Mouse (Mus musculus) gastrocnemius, postnatal 4 days (tissue): ENCODE results near the gene Ahcyl2. TPM values are rescaled to one million over a fixed set of nuclear protein-coding genes. Genes with fewer than 3 reads are reported as not detected.

Experiments used
- DNase-seq, 2 experiments: peaks; one replicate each; pipeline ENCODE4 v3.0.0; 2021 to 2022; ENCODE audit warnings: low spot score in 2 of 2, mixed read lengths in 2 of 2
- total RNA-seq, 2 experiments: library from RNA; stranded (reverse); gene quantifications; 2 replicates each; pipeline ENCODE4 v1.2.3; 2021

Gene Ahcyl2
- total RNA-seq, 2 experiments from 2014 or later: 15.2 to 18.4 TPM

DNA sequence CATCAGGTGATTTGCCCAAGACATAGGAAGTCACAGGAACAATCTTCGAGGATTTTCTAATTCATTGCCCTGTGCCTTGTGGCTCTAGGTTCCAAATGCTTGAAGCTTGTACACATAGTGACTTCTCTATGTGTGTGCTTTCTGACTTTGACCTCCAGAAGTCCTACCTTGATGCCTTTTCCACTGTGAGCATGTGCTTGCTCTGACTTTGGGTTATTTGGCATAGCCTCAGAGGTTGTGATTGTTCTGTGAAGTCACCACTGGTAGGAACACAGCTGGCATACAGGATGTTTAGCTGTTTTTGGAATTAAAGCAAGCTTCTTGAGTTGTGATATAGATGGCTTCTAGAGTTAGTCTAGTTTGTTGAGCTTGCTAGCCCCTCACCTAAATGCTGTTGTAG, 82.3 kb downstream of the Ahcyl2 start:
- DNase-seq: no peak

- no peak for DNase-seq
These were observed 82.9 kb downstream of the Ahcyl2 start for GRCm38 (mm10) chr6:29850747-29851146.

GRCm38 (mm10) chr6:29851873-29852272, 84.1 kb downstream of the Ahcyl2 start:
- no peak for DNase-seq

DNA sequence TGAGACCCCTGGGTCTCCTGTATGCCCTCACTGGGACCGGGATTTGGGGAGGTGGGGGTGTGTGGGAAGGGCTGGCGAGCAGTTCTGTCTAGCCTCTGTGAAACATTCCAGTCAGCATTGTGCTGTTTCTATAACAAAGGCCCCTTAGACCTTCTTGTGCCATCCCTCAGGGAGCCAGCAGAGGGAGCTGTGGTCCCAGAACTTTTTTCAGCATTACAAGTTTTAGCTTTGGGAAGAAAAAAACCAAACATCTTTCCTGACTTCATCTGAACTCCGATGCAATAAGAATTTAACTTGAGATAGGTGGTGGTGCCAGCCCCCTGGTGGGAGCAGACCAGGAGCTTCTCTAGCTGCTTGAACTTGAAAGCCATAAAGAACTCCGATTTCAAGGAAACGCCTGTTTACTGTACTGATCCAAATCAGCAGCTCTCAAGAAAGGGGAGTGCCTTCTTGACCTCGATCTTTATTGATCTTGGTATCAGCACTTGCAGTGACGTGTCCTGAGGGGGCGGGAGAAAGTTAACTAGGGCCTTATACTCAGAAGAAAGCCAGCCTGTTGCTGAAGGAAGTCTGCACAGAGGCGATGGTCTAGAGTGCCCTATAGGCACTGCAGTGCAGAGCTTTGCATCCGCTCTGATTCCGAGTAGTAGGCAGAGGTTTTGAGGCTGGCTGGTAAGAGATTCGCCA, 85.5 kb downstream of the Ahcyl2 start:
- DNase-seq: peak; percentile 51 to 72

DNA sequence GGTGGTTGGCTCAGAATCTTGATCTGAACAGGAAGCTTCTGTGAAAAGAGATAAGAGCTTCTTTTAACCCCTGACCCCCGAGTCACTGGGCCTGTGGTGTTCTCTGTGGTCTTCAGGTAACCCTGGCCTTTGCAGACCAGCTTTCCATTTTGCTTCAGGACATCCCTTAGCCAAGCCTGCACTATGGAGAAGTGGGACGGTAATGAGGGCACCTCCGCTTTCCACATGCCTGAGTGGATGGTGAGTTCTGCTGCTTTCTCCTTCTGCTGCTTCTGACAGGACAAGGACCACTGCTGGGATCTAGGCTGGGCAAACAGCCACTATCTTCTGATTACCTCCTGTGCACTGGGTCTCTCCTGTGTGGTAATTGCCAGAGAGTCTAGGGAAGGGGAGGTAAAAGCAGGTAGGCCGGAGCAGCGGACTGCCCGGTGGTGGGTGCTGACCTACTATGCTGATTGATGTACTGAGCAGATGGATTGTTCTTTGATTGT, 86.1 kb downstream of the Ahcyl2 start:
- DNase-seq: no peak

- DNase-seq: no peak
These were observed 90.8 kb downstream of the Ahcyl2 start for GRCm38 (mm10) chr6:29858619-29859018.

GRCm38 (mm10) chr6:29859344-29859743, 91.5 kb downstream of the Ahcyl2 start:
- no peak for DNase-seq

DNA sequence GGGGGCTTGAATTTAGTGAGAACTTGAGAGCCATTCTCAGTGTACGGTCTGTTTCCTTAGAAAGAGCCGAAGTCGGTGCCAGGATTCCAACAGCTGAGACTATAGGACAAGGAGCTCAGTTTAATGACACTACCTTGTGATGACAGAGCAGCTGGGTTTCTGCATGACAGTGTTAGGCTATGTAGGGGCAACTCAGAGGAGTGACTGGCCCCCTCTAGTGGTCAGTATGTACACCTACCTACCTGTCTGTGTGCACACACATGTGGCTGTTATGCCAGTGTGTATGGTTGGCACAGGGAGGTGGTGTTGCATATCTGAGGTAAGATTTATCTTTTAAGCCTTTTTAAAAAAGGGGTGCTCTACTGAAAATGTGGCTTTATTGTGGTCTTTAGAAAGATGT, 92.4 kb downstream of the Ahcyl2 start:
- no peak for DNase-seq

- no peak for DNase-seq
These were observed 97.1 kb downstream of the Ahcyl2 start for GRCm38 (mm10) chr6:29864926-29865325.

DNA sequence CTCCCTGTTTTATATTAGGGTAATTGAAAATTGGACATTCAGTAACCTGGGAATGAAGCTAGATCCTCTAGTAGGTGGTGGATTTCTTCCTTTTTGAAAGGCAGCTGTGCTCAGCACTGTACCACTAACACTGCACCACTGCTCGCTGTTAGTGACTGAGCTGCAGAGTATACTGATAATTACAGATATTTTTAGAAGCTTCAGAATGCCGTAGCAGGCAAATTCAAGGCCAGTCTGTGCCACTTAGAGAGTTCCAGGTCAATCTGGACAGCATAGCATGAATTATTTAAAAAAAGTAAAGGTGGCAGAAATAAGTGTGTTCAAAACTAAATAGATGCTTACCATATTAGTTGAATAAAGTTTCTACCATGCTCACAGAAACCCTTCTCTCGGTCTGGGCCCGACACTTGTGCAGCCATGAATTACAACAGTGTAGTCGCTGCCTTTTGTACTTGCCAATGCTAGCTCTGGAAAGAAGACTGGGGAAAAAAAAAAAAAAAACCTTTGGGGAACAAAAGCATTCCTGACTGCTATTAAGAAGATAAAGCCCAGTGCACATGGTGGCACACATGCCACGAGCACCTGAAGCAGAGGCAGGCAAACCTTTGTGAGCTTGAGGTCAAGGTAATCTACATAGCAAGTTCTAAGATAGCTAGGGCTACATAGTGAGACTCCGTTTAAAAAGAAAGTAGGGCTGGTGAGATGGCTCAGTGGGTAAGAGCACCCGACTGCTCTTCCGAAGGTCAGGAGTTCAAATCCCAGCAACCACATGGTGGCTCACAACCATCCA, 99.3 kb downstream of the Ahcyl2 start:
- DNase-seq: no peak

- DNase-seq: no peak
These were observed 100.6 kb downstream of the Ahcyl2 start for GRCm38 (mm10) chr6:29868341-29868895.

DNA sequence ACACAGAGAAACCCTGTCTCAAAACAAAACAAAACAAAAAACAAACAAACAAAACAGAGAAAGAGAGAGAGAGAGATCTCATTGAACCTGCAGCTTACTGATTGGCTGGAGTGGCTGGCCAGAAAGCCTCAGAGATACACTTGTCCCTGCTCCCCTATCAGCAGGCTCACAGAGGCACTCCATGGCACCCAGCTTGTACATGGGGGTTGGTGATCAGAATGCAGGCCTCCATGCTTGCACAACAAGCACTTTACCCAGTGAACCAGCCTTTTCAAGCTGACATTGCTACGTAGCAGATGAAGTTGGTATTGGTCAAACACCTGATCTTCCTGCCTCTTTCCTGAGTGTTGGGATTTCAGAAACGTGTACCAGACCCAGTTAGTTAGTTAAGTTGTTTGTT, 105.8 kb downstream of the Ahcyl2 start:
- no peak for DNase-seq

DNA sequence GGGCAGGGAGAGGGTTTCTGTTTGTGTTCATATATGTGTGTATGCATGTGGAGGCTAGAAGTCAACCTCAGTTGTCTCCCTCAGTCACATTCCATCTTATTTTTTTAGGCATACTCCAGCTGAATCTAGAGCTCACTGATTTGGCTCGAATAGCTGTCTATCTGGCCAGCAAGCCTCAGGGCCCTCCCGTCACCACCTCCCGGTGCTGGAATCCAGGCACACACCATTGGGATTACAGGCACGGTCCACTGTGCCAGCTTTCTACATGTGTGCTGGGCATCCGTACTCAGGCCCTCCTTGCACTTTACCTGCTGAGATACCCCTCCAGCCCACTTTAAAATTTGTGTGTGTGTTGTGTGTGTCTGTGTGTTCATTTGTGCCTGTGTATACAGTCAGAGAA, 107.8 kb downstream of the Ahcyl2 start:
- DNase-seq: no peak

GRCm38 (mm10) chr6:29876782-29877181, 109.0 kb downstream of the Ahcyl2 start:
- no peak for DNase-seq

DNA sequence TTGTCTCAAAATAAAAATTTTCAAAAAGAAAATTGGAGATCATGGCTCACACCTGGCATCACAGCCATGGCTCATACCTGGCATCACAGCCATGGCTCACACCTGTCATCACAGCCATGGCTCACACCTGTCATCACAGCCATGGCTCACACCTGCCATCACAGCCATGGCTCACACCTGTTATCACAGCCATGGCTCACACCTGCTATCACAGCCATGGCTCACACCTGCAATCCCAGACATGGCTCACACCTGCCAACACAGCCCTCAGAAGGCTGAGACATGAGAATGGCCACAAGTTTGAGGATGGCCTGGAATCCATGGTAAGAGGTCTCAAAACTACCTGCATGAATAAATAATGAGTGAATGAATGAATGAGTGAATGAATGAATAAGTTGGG, 111.8 kb downstream of the Ahcyl2 start:
- DNase-seq: no peak

DNA sequence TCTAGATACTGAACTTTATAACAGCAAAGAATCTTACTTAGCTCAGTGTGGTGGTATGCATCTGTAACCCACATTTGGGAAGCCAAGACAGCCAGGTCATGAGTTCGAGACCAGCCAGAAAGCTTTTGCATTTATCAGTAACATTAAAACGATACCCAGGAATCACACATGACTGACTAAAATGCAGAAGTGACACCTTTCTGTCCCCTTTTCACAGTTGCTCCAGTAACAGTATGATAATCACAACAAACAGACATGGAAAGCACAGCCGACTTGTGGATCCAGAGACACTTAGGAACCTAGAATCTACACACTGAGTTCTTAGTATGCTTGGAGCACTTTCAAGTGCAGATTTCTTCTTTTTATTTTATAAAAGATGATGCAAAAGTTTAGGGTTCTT, 113.0 kb downstream of the Ahcyl2 start:
- no peak for DNase-seq

- no peak for DNase-seq
These were observed 114.1 kb downstream of the Ahcyl2 start for GRCm38 (mm10) chr6:29881936-29882335.

GRCm38 (mm10) chr6:29882870-29883269, 115.1 kb downstream of the Ahcyl2 start:
- DNase-seq: no peak

DNA sequence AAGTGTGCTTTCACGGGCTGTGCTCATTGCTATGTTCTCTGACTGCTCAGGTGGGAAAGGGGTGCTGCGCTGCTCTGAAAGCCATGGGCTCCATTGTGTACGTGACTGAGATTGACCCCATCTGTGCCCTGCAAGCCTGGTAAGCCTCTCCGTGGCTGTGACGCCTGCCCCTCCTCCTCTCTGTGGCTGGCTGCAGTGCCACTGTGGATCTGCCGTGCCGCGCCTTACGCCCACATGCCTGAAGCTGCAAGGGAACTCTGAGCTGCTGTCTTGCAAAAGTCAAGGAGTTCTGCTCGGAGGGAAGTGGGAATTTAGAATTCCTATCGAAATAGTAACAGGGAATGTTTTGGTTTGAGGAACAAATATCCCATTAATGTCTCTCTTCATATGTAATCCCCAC, 123.3 kb downstream of the Ahcyl2 start:
- no peak for DNase-seq

- no peak for DNase-seq
These were observed 129.2 kb downstream of the Ahcyl2 start for GRCm38 (mm10) chr6:29896976-29897375.

DNA sequence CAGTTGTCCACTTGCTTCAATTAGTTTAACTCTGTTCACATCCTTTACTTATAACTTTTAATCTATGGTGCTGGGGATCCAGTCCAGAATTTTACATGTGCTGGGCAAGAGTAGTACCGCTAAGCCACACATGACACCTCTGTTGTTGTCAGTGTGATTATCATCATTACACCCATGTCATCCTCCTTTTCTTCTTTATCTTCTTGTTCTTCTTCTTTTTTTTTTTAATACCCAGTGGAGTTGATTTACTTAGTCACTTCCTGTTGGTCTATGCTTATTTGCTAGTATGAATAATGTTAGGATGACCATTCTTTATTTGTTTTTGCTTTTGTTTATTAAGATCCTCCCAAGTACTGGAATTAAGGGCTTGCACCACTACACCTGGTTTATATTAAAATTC, 133.6 kb downstream of the Ahcyl2 start:
- DNase-seq: no peak

- no peak for DNase-seq
These were observed 134.4 kb downstream of the Ahcyl2 start for GRCm38 (mm10) chr6:29902256-29902655.
